Mouse (Mus musculus) R1 (cell line): Measurements from ENCODE around the gene Aqp2.

Experiments
- DNase-seq: peaks from one replicate; pipeline ENCODE4 v3.0.0-alpha.2; 2018; ENCODE audit warnings: low read depth, low spot score

The Aqp2 gene

GRCm38 (mm10) chr15:99578802-99579485 is at the start of gene Aqp2:
Aqp2 (plus strand) TSS chr15:99579055.
- no peak for DNase-seq

GRCm38 (mm10) chr15:99531146-99531545 is 47.7 kb upstream of the Aqp2 start:
- DNase-seq = peak; percentile 23

GRCm38 (mm10) chr15:99532023-99532422 is 46.8 kb upstream of the Aqp2 start:
- no peak for DNase-seq

- DNase-seq = no peak
Observed at GRCm38 (mm10) chr15:99536889-99537862, 41.7 kb upstream of the Aqp2 start.

- DNase-seq = no peak
Observed at GRCm38 (mm10) chr15:99539891-99540290, 39.0 kb upstream of the Aqp2 start.

GRCm38 (mm10) chr15:99544047-99544446 is 34.8 kb upstream of the Aqp2 start:
- no peak for DNase-seq

- no peak for DNase-seq
Observed at GRCm38 (mm10) chr15:99546596-99546995, 32.3 kb upstream of the Aqp2 start.

- DNase-seq = no peak
Observed at GRCm38 (mm10) chr15:99547732-99548131, 31.1 kb upstream of the Aqp2 start.

- DNase-seq = peak; percentile 18
Observed at GRCm38 (mm10) chr15:99549901-99550300, 29.0 kb upstream of the Aqp2 start.

GRCm38 (mm10) chr15:99553767-99554166 is 25.1 kb upstream of the Aqp2 start:
- DNase-seq = peak; percentile 71

- DNase-seq = peak; percentile 40
Observed at GRCm38 (mm10) chr15:99558947-99559346, 19.9 kb upstream of the Aqp2 start.

- DNase-seq = no peak
Observed at GRCm38 (mm10) chr15:99560246-99560645, 18.6 kb upstream of the Aqp2 start.

GRCm38 (mm10) chr15:99567371-99567770 is 11.5 kb upstream of the Aqp2 start:
- no peak for DNase-seq

- DNase-seq = no peak
Observed at GRCm38 (mm10) chr15:99568682-99569081, 10.2 kb upstream of the Aqp2 start.

- no peak for DNase-seq
Observed at GRCm38 (mm10) chr15:99569123-99569522, 9.7 kb upstream of the Aqp2 start.

GRCm38 (mm10) chr15:99583463-99584344 is 4.8 kb downstream of the Aqp2 start:
- peak; percentile 54 for DNase-seq

GRCm38 (mm10) chr15:99584407-99585202 is 5.8 kb downstream of the Aqp2 start:
- peak; percentile 84 for DNase-seq

GRCm38 (mm10) chr15:99585741-99586140 is 6.9 kb downstream of the Aqp2 start:
- DNase-seq = no peak

GRCm38 (mm10) chr15:99586525-99586924 is 7.7 kb downstream of the Aqp2 start:
- DNase-seq = no peak

GRCm38 (mm10) chr15:99589237-99589636 is 10.4 kb downstream of the Aqp2 start:
- DNase-seq = no peak

- no peak for DNase-seq
Observed at GRCm38 (mm10) chr15:99589704-99590103, 10.8 kb downstream of the Aqp2 start.
